Mouse (Mus musculus): ENCODE results near the gene Uhrf1bp1l. TPM values are rescaled to one million over a fixed set of nuclear protein-coding genes. Genes with fewer than 3 reads are reported as not detected.

The Uhrf1bp1l gene
- polyA plus RNA-seq, 1 experiment from 2014 or later: 33.4 TPM

DNA sequence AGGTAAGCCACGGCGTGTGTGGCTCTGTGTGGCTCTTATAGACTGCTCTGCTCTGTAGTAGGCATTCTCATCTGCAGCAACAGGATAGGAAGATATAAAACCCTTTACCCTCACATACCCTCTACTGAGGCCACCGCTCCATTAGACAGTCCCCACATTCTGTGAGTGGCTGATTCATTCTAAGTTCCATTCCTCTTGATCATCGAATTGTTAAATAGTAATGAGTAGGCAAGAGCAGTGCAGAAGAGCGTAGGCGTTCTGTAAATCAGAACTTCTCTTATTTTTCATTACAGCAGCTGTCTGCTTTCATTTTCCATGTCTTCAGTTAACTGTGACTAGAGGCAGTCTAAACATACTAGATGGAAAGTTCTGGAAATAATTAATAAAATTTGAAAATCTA is 31.2 kb downstream of the Uhrf1bp1l start:
- no peak for ATAC-seq (ENCODE audit: low FRiP score)
- Histone ChIP-seq H3K9ac (ENCODE audit: low read depth, low read length) (no peak overlapping the region), H3K27me3 (ENCODE audit: control insufficient read depth, insufficient read depth, low read length) (no peaks in the 10 kb centered on the region), H3K4me3 (ENCODE audit: low read depth, low read length) (no peak overlapping the region), H3K36me3 (ENCODE audit: control insufficient read depth, insufficient read depth, low read length) (no peaks in the 10 kb centered on the region), H3K4me1 (replicated peaks; ENCODE audit: control insufficient read depth, insufficient read depth, low read length) (no peaks in the 10 kb centered on the region), H3K27ac (ENCODE audit: low read depth, low read length) (no peak overlapping the region), H3K9me3 (ENCODE audit: control insufficient read depth, low read length) (no peaks in the 10 kb centered on the region), H3K4me2 (replicated peaks; ENCODE audit: low read depth, low read length) (no peak overlapping the region)
- WGBS: 88% methylated on average over 6 of the region's 6 CpGs
- no peak for DNase-seq (ENCODE audit: low spot score)

- Histone ChIP-seq H3K4me2 (replicated peaks; ENCODE audit: low read depth, low read length) (no peak overlapping the region), H3K4me1 (replicated peaks; ENCODE audit: control insufficient read depth, insufficient read depth, low read length) (no peaks in the 10 kb centered on the region), H3K4me3 (ENCODE audit: low read depth, low read length) (no peak overlapping the region), H3K9ac (ENCODE audit: low read depth, low read length) (no peak overlapping the region), H3K27me3 (ENCODE audit: control insufficient read depth, insufficient read depth, low read length) (no peaks in the 10 kb centered on the region), H3K9me3 (ENCODE audit: control insufficient read depth, low read length) (no peaks in the 10 kb centered on the region), H3K27ac (ENCODE audit: low read depth, low read length) (no peak overlapping the region), H3K36me3 (ENCODE audit: control insufficient read depth, insufficient read depth, low read length) (no peaks in the 10 kb centered on the region)
- DNase-seq (ENCODE audit: low spot score) (no peak), ATAC-seq (ENCODE audit: low FRiP score) (no peak)
- 93% methylated on average over 4 of the region's 4 CpGs for WGBS
Observed at GRCm38 (mm10) chr10:89791870-89792269, 47.1 kb downstream of the Uhrf1bp1l start.

- Histone ChIP-seq H3K4me1 (replicated peaks; ENCODE audit: control insufficient read depth, insufficient read depth, low read length) (no peaks in the 10 kb centered on the region), H3K27me3 (ENCODE audit: control insufficient read depth, insufficient read depth, low read length) (no peaks in the 10 kb centered on the region), H3K36me3 (ENCODE audit: control insufficient read depth, insufficient read depth, low read length) (no peaks in the 10 kb centered on the region), H3K27ac (ENCODE audit: low read depth, low read length) (no peak overlapping the region), H3K4me3 (ENCODE audit: low read depth, low read length) (no peak overlapping the region), H3K9me3 (ENCODE audit: control insufficient read depth, low read length) (no peaks in the 10 kb centered on the region), H3K4me2 (replicated peaks; ENCODE audit: low read depth, low read length) (no peak overlapping the region), H3K9ac (ENCODE audit: low read depth, low read length) (no peak overlapping the region)
- 93% methylated on average over 6 of the region's 6 CpGs for WGBS
- DNase-seq (ENCODE audit: low spot score): no peak
- ATAC-seq (ENCODE audit: low FRiP score): no peak
Observed at GRCm38 (mm10) chr10:89794121-89794520, 49.3 kb downstream of the Uhrf1bp1l start.

DNA sequence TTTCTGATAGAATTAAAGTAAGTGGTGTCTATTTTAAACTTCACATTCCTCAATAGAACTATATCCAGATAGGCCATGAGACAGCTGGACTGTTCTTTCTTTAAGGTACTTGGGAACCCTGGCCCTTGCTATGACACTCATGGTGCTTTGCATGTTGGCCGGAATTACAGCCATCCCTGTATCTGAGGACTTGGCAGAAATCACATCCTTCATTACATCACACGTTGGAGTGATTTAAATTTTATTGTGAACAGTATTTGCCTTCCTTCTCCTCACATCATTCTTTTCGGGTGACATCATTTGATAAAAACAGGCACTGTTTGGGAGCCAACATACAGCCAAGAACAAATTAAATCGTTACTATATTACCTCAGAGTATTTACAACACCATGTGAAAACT is 74.4 kb downstream of the Uhrf1bp1l start:
- ATAC-seq (ENCODE audit: low FRiP score) (no peak), DNase-seq (ENCODE audit: low spot score) (no peak)
- H3K9me3 ChIP-seq (ENCODE audit: control insufficient read depth, low read length): no peaks in the 10 kb centered on the region
- WGBS: 90% methylated on average over 4 of the region's 4 CpGs
- no peak overlapping the region for H3K9ac ChIP-seq (ENCODE audit: low read depth, low read length)
- H3K36me3 ChIP-seq (ENCODE audit: control insufficient read depth, insufficient read depth, low read length): no peaks in the 10 kb centered on the region; the same call in none of the 2 replicates
- no peaks in the 10 kb centered on the region for H3K27me3 ChIP-seq (ENCODE audit: control insufficient read depth, insufficient read depth, low read length)
- H3K4me1 ChIP-seq (replicated peaks; ENCODE audit: control insufficient read depth, insufficient read depth, low read length): no peaks in the 10 kb centered on the region
- no peak overlapping the region for H3K4me2 ChIP-seq (replicated peaks; ENCODE audit: low read depth, low read length)
- H3K4me3 ChIP-seq (ENCODE audit: low read depth, low read length): no peak overlapping the region
- no peak overlapping the region for H3K27ac ChIP-seq (ENCODE audit: low read depth, low read length)

DNA sequence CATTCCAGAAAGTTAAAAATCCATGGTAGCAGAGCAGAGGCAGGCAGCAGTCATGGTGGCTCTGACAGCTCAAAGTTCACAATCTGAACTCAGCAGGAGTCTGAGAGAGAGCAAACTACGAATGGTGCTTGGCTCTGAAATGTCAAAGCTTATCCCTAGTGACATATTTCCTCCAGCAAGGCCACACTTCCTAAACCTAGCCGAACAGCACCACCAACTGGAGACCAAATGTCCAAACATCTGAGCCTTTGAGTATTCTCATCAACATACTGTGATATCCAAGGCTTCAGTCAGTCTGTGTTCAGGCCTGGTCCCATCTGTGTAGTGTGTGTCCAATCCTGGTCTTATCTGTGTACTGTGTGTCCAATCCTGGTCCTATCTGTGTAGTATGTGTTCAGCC is 79.1 kb downstream of the Uhrf1bp1l start:
- 60% methylated on average over 2 of the region's 2 CpGs for WGBS
- no peak for ATAC-seq (ENCODE audit: low FRiP score)
- Histone ChIP-seq H3K4me2 (replicated peaks; ENCODE audit: low read depth, low read length) (no peak overlapping the region), H3K27me3 (ENCODE audit: control insufficient read depth, insufficient read depth, low read length) (no peaks in the 10 kb centered on the region), H3K27ac (ENCODE audit: low read depth, low read length) (no peak overlapping the region), H3K36me3 (ENCODE audit: control insufficient read depth, insufficient read depth, low read length) (no peaks in the 10 kb centered on the region), H3K4me1 (replicated peaks; ENCODE audit: control insufficient read depth, insufficient read depth, low read length) (no peaks in the 10 kb centered on the region), H3K9ac (ENCODE audit: low read depth, low read length) (no peak overlapping the region), H3K4me3 (ENCODE audit: low read depth, low read length) (no peak overlapping the region), H3K9me3 (ENCODE audit: control insufficient read depth, low read length) (no peaks in the 10 kb centered on the region)
- DNase-seq (ENCODE audit: low spot score): peak; percentile 16

DNA sequence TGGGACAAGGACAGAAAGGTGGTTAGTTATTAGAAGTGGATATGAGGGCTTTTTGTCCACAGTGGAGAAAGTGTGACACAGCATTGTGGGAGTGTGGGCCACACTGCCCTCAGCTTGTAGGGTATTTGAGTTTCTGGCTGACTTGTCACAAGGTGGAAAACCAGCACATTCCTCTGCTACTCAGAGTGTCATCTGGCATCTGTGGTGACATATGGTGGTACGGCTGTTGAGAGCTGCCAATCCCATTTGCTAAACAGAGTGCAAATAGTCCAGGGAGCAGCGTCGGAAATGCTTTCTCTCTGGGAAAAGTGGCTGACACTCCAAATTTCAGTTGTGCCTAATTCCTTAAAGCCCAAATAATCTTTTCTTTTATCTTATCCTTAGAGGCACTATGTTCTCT is 82.1 kb downstream of the Uhrf1bp1l start:
- Histone ChIP-seq H3K4me2 (replicated peaks; ENCODE audit: low read depth, low read length) (no peak overlapping the region), H3K4me3 (ENCODE audit: low read depth, low read length) (no peak overlapping the region), H3K27ac (ENCODE audit: low read depth, low read length) (no peak overlapping the region), H3K36me3 (ENCODE audit: control insufficient read depth, insufficient read depth, low read length) (no peaks in the 10 kb centered on the region), H3K9me3 (ENCODE audit: control insufficient read depth, low read length) (no peaks in the 10 kb centered on the region), H3K27me3 (ENCODE audit: control insufficient read depth, insufficient read depth, low read length) (no peaks in the 10 kb centered on the region), H3K4me1 (replicated peaks; ENCODE audit: control insufficient read depth, insufficient read depth, low read length) (no peaks in the 10 kb centered on the region), H3K9ac (ENCODE audit: low read depth, low read length) (no peak overlapping the region)
- ATAC-seq (ENCODE audit: low FRiP score) (no peak), DNase-seq (ENCODE audit: low spot score) (no peak)
- 76% methylated on average over 3 of the region's 3 CpGs for WGBS

GRCm38 (mm10) chr10:89832334-89832733 is 87.5 kb downstream of the Uhrf1bp1l start:
- WGBS: 87% methylated on average over 4 of the region's 4 CpGs
- H3K4me1 ChIP-seq (replicated peaks; ENCODE audit: control insufficient read depth, insufficient read depth, low read length): no peaks in the 10 kb centered on the region
- no peaks in the 10 kb centered on the region for H3K27me3 ChIP-seq (ENCODE audit: control insufficient read depth, insufficient read depth, low read length)
- H3K4me3 ChIP-seq (ENCODE audit: low read depth, low read length): no peak overlapping the region
- DNase-seq (ENCODE audit: low spot score) (no peak), ATAC-seq (ENCODE audit: low FRiP score) (no peak)
- no peak overlapping the region for H3K9ac ChIP-seq (ENCODE audit: low read depth, low read length)
- no peaks in the 10 kb centered on the region for H3K36me3 ChIP-seq (ENCODE audit: control insufficient read depth, insufficient read depth, low read length)
- H3K9me3 ChIP-seq (ENCODE audit: control insufficient read depth, low read length): no peaks in the 10 kb centered on the region
- no peak overlapping the region for H3K4me2 ChIP-seq (replicated peaks; ENCODE audit: low read depth, low read length)
- no peak overlapping the region for H3K27ac ChIP-seq (ENCODE audit: low read depth, low read length)

- no peak overlapping the region for H3K4me3 ChIP-seq (ENCODE audit: low read depth, low read length)
- H3K4me2 ChIP-seq (replicated peaks; ENCODE audit: low read depth, low read length): no peak overlapping the region
- DNase-seq (ENCODE audit: low spot score): no peak
- H3K36me3 ChIP-seq (ENCODE audit: control insufficient read depth, insufficient read depth, low read length): no peaks in the 10 kb centered on the region
- WGBS: 85% methylated on average over 10 of the region's 10 CpGs
- H3K9me3 ChIP-seq (ENCODE audit: control insufficient read depth, low read length): no peaks in the 10 kb centered on the region
- no peaks in the 10 kb centered on the region for H3K27me3 ChIP-seq (ENCODE audit: control insufficient read depth, insufficient read depth, low read length)
- H3K4me1 ChIP-seq (replicated peaks; ENCODE audit: control insufficient read depth, insufficient read depth, low read length): no peaks in the 10 kb centered on the region
- no peak overlapping the region for H3K9ac ChIP-seq (ENCODE audit: low read depth, low read length)
- no peak overlapping the region for H3K27ac ChIP-seq (ENCODE audit: low read depth, low read length)
- no peak for ATAC-seq (ENCODE audit: low FRiP score)
Observed at GRCm38 (mm10) chr10:89833166-89833565, 88.4 kb downstream of the Uhrf1bp1l start.

DNA sequence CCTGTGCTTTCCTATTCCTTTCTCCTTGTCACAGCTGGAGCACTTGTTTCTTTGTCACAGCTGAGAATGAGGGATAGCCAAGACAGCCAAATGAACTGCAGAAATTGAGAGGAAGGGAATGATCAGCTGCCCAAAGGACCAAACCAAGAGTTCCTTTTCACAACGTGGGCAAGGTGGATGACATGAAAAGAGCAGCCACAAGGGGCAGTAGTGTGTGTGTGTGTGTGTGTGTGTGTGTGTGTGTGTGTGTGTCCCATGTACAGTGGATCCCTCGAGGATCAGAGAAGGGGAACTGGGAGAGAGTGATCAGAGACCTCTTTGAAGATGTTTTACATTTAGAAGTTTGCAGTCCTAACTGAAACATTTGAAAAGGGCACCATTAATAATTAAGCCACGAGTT is 92.7 kb downstream of the Uhrf1bp1l start:
- H3K27ac ChIP-seq (ENCODE audit: low read depth, low read length): no peak overlapping the region
- WGBS: 42% methylated on average over 3 of the region's 3 CpGs
- no peak for ATAC-seq (ENCODE audit: low FRiP score)

More for the DNA sequence above, 92.7 kb downstream of the Uhrf1bp1l start:
- Histone ChIP-seq H3K4me3 (ENCODE audit: low read depth, low read length) (no peak overlapping the region), H3K36me3 (ENCODE audit: control insufficient read depth, insufficient read depth, low read length) (no peaks in the 10 kb centered on the region), H3K4me2 (replicated peaks; ENCODE audit: low read depth, low read length) (no peak overlapping the region), H3K9me3 (ENCODE audit: control insufficient read depth, low read length) (no peaks in the 10 kb centered on the region), H3K9ac (ENCODE audit: low read depth, low read length) (no peak overlapping the region), H3K4me1 (replicated peaks; ENCODE audit: control insufficient read depth, insufficient read depth, low read length) (no peaks in the 10 kb centered on the region), H3K27me3 (ENCODE audit: control insufficient read depth, insufficient read depth, low read length) (no peaks in the 10 kb centered on the region)
- DNase-seq (ENCODE audit: low spot score): peak; percentile 25
